Mouse (Mus musculus): ENCODE results near the gene Ucp3. TPM values are rescaled to one million over a fixed set of nuclear protein-coding genes. Genes with fewer than 3 reads are reported as not detected.

Ucp3 gene
- polyA plus RNA-seq, 1 experiment = not detected

- H3ac ChIP-seq (ENCODE audit: control insufficient read depth, insufficient read length, low read depth) = no peak overlapping the region
- H3K79me2 ChIP-seq (ENCODE audit: control insufficient read depth, insufficient read depth) = no peaks in the 10 kb centered on the region
- no peaks in the 10 kb centered on the region for H3K27me3 ChIP-seq (ENCODE audit: control insufficient read depth, insufficient read depth, insufficient read length)
- TF ChIP-seq USF1 (IDR thresholded peaks at IDR 0.05; ENCODE audit: low read depth) = peak; percentile 36
- peak; percentile 49 for TF ChIP-seq CTCF (IDR thresholded peaks at IDR 0.05; ENCODE audit: control insufficient read depth, insufficient read depth, insufficient read length)
- TF ChIP-seq MYOG (IDR thresholded peaks at IDR 0.05; ENCODE audit: control insufficient read depth, extremely low read depth, insufficient read length) = no peak
- H3K79me3 ChIP-seq (ENCODE audit: low read depth) = no peaks in the 10 kb centered on the region
- no peak overlapping the region for H3K4me3 ChIP-seq (ENCODE audit: insufficient read depth, poor library complexity, severe bottlenecking)
- no peaks in the 10 kb centered on the region for H3K36me3 ChIP-seq (ENCODE audit: control insufficient read depth, insufficient read depth)
Observed at GRCm38 (mm10) chr7:100520663-100521285, 48.0 kb downstream of the Ucp3 start.

- H3K79me3 ChIP-seq (ENCODE audit: low read depth) = no peaks in the 10 kb centered on the region
- H3K27me3 ChIP-seq (ENCODE audit: control insufficient read depth, insufficient read depth, insufficient read length) = no peaks in the 10 kb centered on the region
Observed at GRCm38 (mm10) chr7:100522222-100522621, 49.4 kb downstream of the Ucp3 start.

GRCm38 (mm10) chr7:100524669-100525068, 51.9 kb downstream of the Ucp3 start:
- TF ChIP-seq MYOG (IDR thresholded peaks at IDR 0.05; ENCODE audit: control insufficient read depth, extremely low read depth, insufficient read length) (no peak), MYOD1 (IDR thresholded peaks at IDR 0.05; ENCODE audit: control insufficient read depth, insufficient read length, low read depth) (no peak), MAX (IDR thresholded peaks at IDR 0.05) (no peak), USF1 (IDR thresholded peaks at IDR 0.05; ENCODE audit: low read depth) (no peak), FOSL1 (IDR thresholded peaks at IDR 0.05; ENCODE audit: insufficient read depth, low read length, poor library complexity, severe bottlenecking) (no peak)
- Histone ChIP-seq H3ac (ENCODE audit: control insufficient read depth, insufficient read length, low read depth) (no peak overlapping the region), H3K27me3 (ENCODE audit: control insufficient read depth, insufficient read depth, insufficient read length) (no peaks in the 10 kb centered on the region), H3K79me2 (ENCODE audit: control insufficient read depth, insufficient read depth) (no peaks in the 10 kb centered on the region), H3K79me3 (ENCODE audit: low read depth) (no peaks in the 10 kb centered on the region), H3K36me3 (ENCODE audit: control insufficient read depth, insufficient read depth) (no peaks in the 10 kb centered on the region), H3K4me3 (ENCODE audit: insufficient read depth, poor library complexity, severe bottlenecking) (no peak overlapping the region)

More at GRCm38 (mm10) chr7:100522222-100522621, 49.4 kb downstream of the Ucp3 start:
- H3K36me3 ChIP-seq (ENCODE audit: control insufficient read depth, insufficient read depth) = no peaks in the 10 kb centered on the region
- no peak overlapping the region for H3K4me3 ChIP-seq (ENCODE audit: insufficient read depth, poor library complexity, severe bottlenecking)
- no peak overlapping the region for H3ac ChIP-seq (ENCODE audit: control insufficient read depth, insufficient read length, low read depth)
- TF ChIP-seq CTCF (IDR thresholded peaks at IDR 0.05; ENCODE audit: control insufficient read depth, insufficient read depth, insufficient read length) (no peak), MAX (IDR thresholded peaks at IDR 0.05) (no peak), FOSL1 (IDR thresholded peaks at IDR 0.05; ENCODE audit: insufficient read depth, low read length, poor library complexity, severe bottlenecking) (no peak), USF1 (IDR thresholded peaks at IDR 0.05; ENCODE audit: low read depth) (no peak), MYOD1 (IDR thresholded peaks at IDR 0.05; ENCODE audit: control insufficient read depth, insufficient read length, low read depth) (no peak), CEBPB (IDR thresholded peaks at IDR 0.05; ENCODE audit: low read depth) (no peak), MYOG (IDR thresholded peaks at IDR 0.05; ENCODE audit: control insufficient read depth, extremely low read depth, insufficient read length) (no peak)
- H3K79me2 ChIP-seq (ENCODE audit: control insufficient read depth, insufficient read depth) = no peaks in the 10 kb centered on the region

- no peaks in the 10 kb centered on the region for H3K79me3 ChIP-seq (ENCODE audit: low read depth)
- no peak for TF ChIP-seq CTCF (IDR thresholded peaks at IDR 0.05; ENCODE audit: control insufficient read depth, insufficient read depth, insufficient read length)
- TF ChIP-seq MYOD1 (IDR thresholded peaks at IDR 0.05; ENCODE audit: control insufficient read depth, insufficient read length, low read depth) = no peak
- no peak for TF ChIP-seq MAX (IDR thresholded peaks at IDR 0.05)
- no peak for TF ChIP-seq FOSL1 (IDR thresholded peaks at IDR 0.05; ENCODE audit: insufficient read depth, low read length, poor library complexity, severe bottlenecking)
- no peak for TF ChIP-seq MYOG (IDR thresholded peaks at IDR 0.05; ENCODE audit: control insufficient read depth, extremely low read depth, insufficient read length)
- no peak for TF ChIP-seq USF1 (IDR thresholded peaks at IDR 0.05; ENCODE audit: low read depth)
- TF ChIP-seq CEBPB (IDR thresholded peaks at IDR 0.05; ENCODE audit: low read depth) = no peak
- H3ac ChIP-seq (ENCODE audit: control insufficient read depth, insufficient read length, low read depth) = no peak overlapping the region
- no peaks in the 10 kb centered on the region for H3K27me3 ChIP-seq (ENCODE audit: control insufficient read depth, insufficient read depth, insufficient read length)
- no peaks in the 10 kb centered on the region for H3K36me3 ChIP-seq (ENCODE audit: control insufficient read depth, insufficient read depth)
- H3K79me2 ChIP-seq (ENCODE audit: control insufficient read depth, insufficient read depth) = no peaks in the 10 kb centered on the region
- no peak overlapping the region for H3K4me3 ChIP-seq (ENCODE audit: insufficient read depth, poor library complexity, severe bottlenecking)
Observed at GRCm38 (mm10) chr7:100530766-100531165, 58.0 kb downstream of the Ucp3 start.

- no peaks in the 10 kb centered on the region for H3K27me3 ChIP-seq (ENCODE audit: control insufficient read depth, insufficient read depth, insufficient read length)
- no peaks in the 10 kb centered on the region for H3K79me2 ChIP-seq (ENCODE audit: control insufficient read depth, insufficient read depth)
- TF ChIP-seq FOSL1 (IDR thresholded peaks at IDR 0.05; ENCODE audit: insufficient read depth, low read length, poor library complexity, severe bottlenecking) (no peak), MYOD1 (IDR thresholded peaks at IDR 0.05; ENCODE audit: control insufficient read depth, insufficient read length, low read depth) (no peak), CTCF (IDR thresholded peaks at IDR 0.05; ENCODE audit: control insufficient read depth, insufficient read depth, insufficient read length) (no peak), CEBPB (IDR thresholded peaks at IDR 0.05; ENCODE audit: low read depth) (no peak), MAX (IDR thresholded peaks at IDR 0.05) (no peak), USF1 (IDR thresholded peaks at IDR 0.05; ENCODE audit: low read depth) (no peak), MYOG (IDR thresholded peaks at IDR 0.05; ENCODE audit: control insufficient read depth, extremely low read depth, insufficient read length) (no peak)
- no peaks in the 10 kb centered on the region for H3K36me3 ChIP-seq (ENCODE audit: control insufficient read depth, insufficient read depth)
- H3K4me3 ChIP-seq (ENCODE audit: insufficient read depth, poor library complexity, severe bottlenecking) = no peak overlapping the region
- peaks cover 3% of the 10 kb centered on the region for H3K79me3 ChIP-seq (ENCODE audit: low read depth)
- H3ac ChIP-seq (ENCODE audit: control insufficient read depth, insufficient read length, low read depth) = no peak overlapping the region
Observed at GRCm38 (mm10) chr7:100533503-100533902, 60.7 kb downstream of the Ucp3 start.

GRCm38 (mm10) chr7:100534216-100534615, 61.4 kb downstream of the Ucp3 start:
- H3K79me2 ChIP-seq (ENCODE audit: control insufficient read depth, insufficient read depth) = no peaks in the 10 kb centered on the region
- H3K36me3 ChIP-seq (ENCODE audit: control insufficient read depth, insufficient read depth) = no peaks in the 10 kb centered on the region
- H3ac ChIP-seq (ENCODE audit: control insufficient read depth, insufficient read length, low read depth) = no peak overlapping the region
- H3K4me3 ChIP-seq (ENCODE audit: insufficient read depth, poor library complexity, severe bottlenecking) = no peak overlapping the region
- TF ChIP-seq FOSL1 (IDR thresholded peaks at IDR 0.05; ENCODE audit: insufficient read depth, low read length, poor library complexity, severe bottlenecking) (no peak), MAX (IDR thresholded peaks at IDR 0.05) (no peak), MYOG (IDR thresholded peaks at IDR 0.05; ENCODE audit: control insufficient read depth, extremely low read depth, insufficient read length) (no peak), USF1 (IDR thresholded peaks at IDR 0.05; ENCODE audit: low read depth) (no peak), MYOD1 (IDR thresholded peaks at IDR 0.05; ENCODE audit: control insufficient read depth, insufficient read length, low read depth) (no peak), CEBPB (IDR thresholded peaks at IDR 0.05; ENCODE audit: low read depth) (no peak), CTCF (IDR thresholded peaks at IDR 0.05; ENCODE audit: control insufficient read depth, insufficient read depth, insufficient read length) (no peak)
- peaks cover 3% of the 10 kb centered on the region for H3K79me3 ChIP-seq (ENCODE audit: low read depth)
- H3K27me3 ChIP-seq (ENCODE audit: control insufficient read depth, insufficient read depth, insufficient read length) = no peaks in the 10 kb centered on the region
